Mouse (Mus musculus) erythroblast, embryonic 14.5 days (primary cell): ENCODE data around the gene Map2k5.

ENCODE experiments used
- GATA1 ChIP-seq: IDR thresholded peaks from 2 replicates; pipeline ENCODE4 v1.6.1; 2012; ENCODE audit warnings: low read length, inconsistent platforms, mixed read lengths
- TAL1 ChIP-seq: IDR thresholded peaks from 3 replicates; pipeline ENCODE4 v1.6.1; 2012; ENCODE audit warnings: low read length, inconsistent platforms, mixed read lengths

DNA sequence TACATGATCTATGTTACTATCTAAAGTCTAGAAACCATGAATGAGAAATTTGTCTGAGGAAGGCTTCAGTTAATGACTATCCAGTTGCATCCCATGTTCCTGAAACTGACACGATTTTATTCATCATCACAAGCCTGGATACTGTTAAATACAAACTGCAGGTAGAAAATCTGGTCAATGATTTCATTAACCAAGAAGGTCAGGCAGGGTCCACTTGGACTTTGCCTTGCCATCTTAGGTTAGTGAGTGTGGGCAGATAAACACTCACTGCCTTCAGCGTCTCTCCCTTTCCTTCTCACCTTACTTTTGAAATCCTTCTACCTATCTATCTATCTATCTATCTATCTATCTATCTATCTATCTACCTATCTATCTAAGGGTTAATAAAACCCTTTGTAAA is 13.6 kb upstream of the Map2k5 start:
- TF ChIP-seq GATA1 (no peak), TAL1 (no peak)
